Mouse (Mus musculus): ENCODE measurements around the gene Capza1. TPM values are rescaled to one million over a fixed set of nuclear protein-coding genes. Genes with fewer than 3 reads are reported as not detected.

The Capza1 gene
- polyA plus RNA-seq, 2 experiments = 88.6 to 198 TPM

GRCm38 (mm10) chr3:104846601-104847000 is 17.7 kb downstream of the Capza1 start:
- 65% methylated on average over 4 of the region's 4 CpGs for WGBS

GRCm38 (mm10) chr3:104841049-104841448 is 23.3 kb downstream of the Capza1 start:
- H3K9me3 ChIP-seq (ENCODE audit: control insufficient read depth, low read length) = no peaks in the 10 kb centered on the region
- no peaks in the 10 kb centered on the region for H3K4me1 ChIP-seq (ENCODE audit: control insufficient read depth, insufficient read depth, low read length)
- 91% methylated on average over 5 of the region's 5 CpGs for WGBS
- H3K27ac ChIP-seq (replicated peaks; ENCODE audit: low read depth, low read length) = no peak overlapping the region
- H3K9ac ChIP-seq (ENCODE audit: low read depth, low read length, severe bottlenecking) = no peak overlapping the region
- H3K27me3 ChIP-seq (ENCODE audit: control insufficient read depth, insufficient read depth, low read length) = no peaks in the 10 kb centered on the region
- no peak for DNase-seq (ENCODE audit: low spot score)
- peaks cover 66% of the 10 kb centered on the region for H3K36me3 ChIP-seq (ENCODE audit: control insufficient read depth, insufficient read depth, low read length)
- no peak overlapping the region for H3K4me3 ChIP-seq (replicated peaks; ENCODE audit: low read length)
- no peak for ATAC-seq (ENCODE audit: low FRiP score, low read depth)
- no peak for TF ChIP-seq POLR2A (IDR thresholded peaks at IDR 0.05; ENCODE audit: borderline replicate concordance, extremely low read depth, insufficient read depth, insufficient read length)
- no peak overlapping the region for H3K4me2 ChIP-seq (replicated peaks; ENCODE audit: low read depth, low read length, severe bottlenecking)

More at GRCm38 (mm10) chr3:104846601-104847000, 17.7 kb downstream of the Capza1 start:
- Histone ChIP-seq H3K36me3 (ENCODE audit: control insufficient read depth, insufficient read depth, low read length) (peaks cover 41% of the 10 kb centered on the region), H3K4me3 (replicated peaks; ENCODE audit: low read length) (no peak overlapping the region), H3K4me1 (ENCODE audit: control insufficient read depth, insufficient read depth, low read length) (no peaks in the 10 kb centered on the region), H3K27me3 (ENCODE audit: control insufficient read depth, insufficient read depth, low read length) (no peaks in the 10 kb centered on the region), H3K9ac (ENCODE audit: low read depth, low read length, severe bottlenecking) (no peak overlapping the region), H3K27ac (replicated peaks; ENCODE audit: low read depth, low read length) (no peak overlapping the region), H3K4me2 (replicated peaks; ENCODE audit: low read depth, low read length, severe bottlenecking) (no peak overlapping the region), H3K9me3 (ENCODE audit: control insufficient read depth, low read length) (no peaks in the 10 kb centered on the region)
- TF ChIP-seq POLR2A (IDR thresholded peaks at IDR 0.05; ENCODE audit: borderline replicate concordance, extremely low read depth, insufficient read depth, insufficient read length) = no peak
- DNase-seq (ENCODE audit: low spot score) (no peak), ATAC-seq (ENCODE audit: low FRiP score, low read depth) (no peak)

DNA sequence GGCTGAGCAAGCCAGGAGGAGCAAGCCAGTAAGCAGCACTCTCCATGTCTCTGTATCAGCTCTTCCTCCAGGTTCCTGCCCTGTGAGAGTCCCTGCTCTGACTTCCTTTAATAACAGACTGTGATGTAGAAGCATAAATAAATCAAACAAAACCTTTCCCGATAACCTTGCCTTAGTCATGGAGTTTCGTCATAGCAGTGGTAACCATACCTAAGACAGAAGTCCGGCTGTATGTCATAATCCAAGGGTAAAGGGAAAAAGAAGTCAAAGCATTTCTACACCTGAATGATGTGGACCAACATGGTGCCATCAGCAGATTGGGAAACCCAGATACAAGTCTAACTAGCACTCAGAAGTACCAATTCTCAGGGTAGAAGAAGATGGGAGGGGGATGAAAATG is 28.5 kb downstream of the Capza1 start:
- Histone ChIP-seq H3K27ac (replicated peaks; ENCODE audit: low read depth, low read length) (no peak overlapping the region), H3K4me1 (ENCODE audit: control insufficient read depth, insufficient read depth, low read length) (no peaks in the 10 kb centered on the region), H3K4me2 (replicated peaks; ENCODE audit: low read depth, low read length, severe bottlenecking) (no peak overlapping the region), H3K9me3 (ENCODE audit: control insufficient read depth, low read length) (no peaks in the 10 kb centered on the region), H3K36me3 (ENCODE audit: control insufficient read depth, insufficient read depth, low read length) (peaks cover 66% of the 10 kb centered on the region), H3K27me3 (ENCODE audit: control insufficient read depth, insufficient read depth, low read length) (no peaks in the 10 kb centered on the region), H3K9ac (ENCODE audit: low read depth, low read length, severe bottlenecking) (no peak overlapping the region), H3K4me3 (replicated peaks; ENCODE audit: low read length) (no peak overlapping the region)
- DNase-seq (ENCODE audit: low spot score) = no peak
- 97% methylated on average over 3 of the region's 3 CpGs for WGBS
- no peak for TF ChIP-seq POLR2A (IDR thresholded peaks at IDR 0.05; ENCODE audit: borderline replicate concordance, extremely low read depth, insufficient read depth, insufficient read length)
- no peak for ATAC-seq (ENCODE audit: low FRiP score, low read depth)

GRCm38 (mm10) chr3:104822413-104822812 is 41.9 kb downstream of the Capza1 start:
- Histone ChIP-seq H3K4me1 (ENCODE audit: control insufficient read depth, insufficient read depth, low read length) (0 out of 2 replicates have a peak, but pooled peaks cover 6% of the 10 kb centered on the region), H3K9ac (ENCODE audit: low read depth, low read length, severe bottlenecking) (no peak overlapping the region), H3K4me2 (replicated peaks; ENCODE audit: low read depth, low read length, severe bottlenecking) (no peak overlapping the region), H3K36me3 (ENCODE audit: control insufficient read depth, insufficient read depth, low read length) (peaks cover 34% of the 10 kb centered on the region), H3K27me3 (ENCODE audit: control insufficient read depth, insufficient read depth, low read length) (no peaks in the 10 kb centered on the region), H3K27ac (replicated peaks; ENCODE audit: low read depth, low read length) (no peak overlapping the region), H3K9me3 (ENCODE audit: control insufficient read depth, low read length) (no peaks in the 10 kb centered on the region), H3K4me3 (replicated peaks; ENCODE audit: low read length) (no peak overlapping the region)
- TF ChIP-seq POLR2A (IDR thresholded peaks at IDR 0.05; ENCODE audit: borderline replicate concordance, extremely low read depth, insufficient read depth, insufficient read length) = no peak
- ATAC-seq (ENCODE audit: low FRiP score, low read depth) = no peak
- DNase-seq (ENCODE audit: low spot score) = no peak
- 81% methylated on average over 3 of the region's 3 CpGs for WGBS

GRCm38 (mm10) chr3:104820426-104820825 is 43.9 kb downstream of the Capza1 start:
- peaks cover 20% of the 10 kb centered on the region for H3K4me1 ChIP-seq (ENCODE audit: control insufficient read depth, insufficient read depth, low read length)
- H3K4me2 ChIP-seq (replicated peaks; ENCODE audit: low read depth, low read length, severe bottlenecking) = no peak overlapping the region
- H3K9ac ChIP-seq (ENCODE audit: low read depth, low read length, severe bottlenecking) = no peak overlapping the region
- H3K36me3 ChIP-seq (ENCODE audit: control insufficient read depth, insufficient read depth, low read length) = peaks cover 16% of the 10 kb centered on the region
- no peaks in the 10 kb centered on the region for H3K27me3 ChIP-seq (ENCODE audit: control insufficient read depth, insufficient read depth, low read length)
- no peak overlapping the region for H3K4me3 ChIP-seq (replicated peaks; ENCODE audit: low read length)
- no peak overlapping the region for H3K27ac ChIP-seq (replicated peaks; ENCODE audit: low read depth, low read length)
- no peak for TF ChIP-seq POLR2A (IDR thresholded peaks at IDR 0.05; ENCODE audit: borderline replicate concordance, extremely low read depth, insufficient read depth, insufficient read length)
- ATAC-seq (ENCODE audit: low FRiP score, low read depth) (no peak), DNase-seq (ENCODE audit: low spot score) (no peak)
- WGBS = 54% methylated on average over 1 of the region's 1 CpGs
- no peaks in the 10 kb centered on the region for H3K9me3 ChIP-seq (ENCODE audit: control insufficient read depth, low read length)

DNA sequence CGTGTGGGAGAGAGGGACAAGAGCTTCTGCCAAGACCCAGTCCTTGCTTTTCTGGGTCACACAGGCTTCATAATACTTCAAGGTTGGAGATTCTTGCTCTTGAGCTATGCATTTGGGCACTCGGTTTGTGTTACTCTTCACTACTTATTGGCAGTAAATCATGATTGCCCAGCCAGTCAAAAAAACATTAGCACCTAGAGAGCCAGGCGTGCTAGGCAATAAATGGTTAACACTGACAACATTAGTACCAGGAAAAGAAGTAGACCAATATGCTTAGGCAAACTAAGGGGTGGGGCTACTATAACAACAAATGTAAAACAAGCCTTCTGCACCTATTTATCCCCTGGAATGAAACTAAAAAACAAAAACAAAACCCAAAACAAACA is 45.6 kb downstream of the Capza1 start:
- no peaks in the 10 kb centered on the region for H3K9me3 ChIP-seq (ENCODE audit: control insufficient read depth, low read length)
- WGBS = 0% methylated on average over 3 of the region's 3 CpGs
- H3K9ac ChIP-seq (ENCODE audit: low read depth, low read length, severe bottlenecking) = no peak overlapping the region
- peak overlapping the region; percentile 94 for H3K27ac ChIP-seq (replicated peaks; ENCODE audit: low read depth, low read length)
- DNase-seq (ENCODE audit: low spot score) (no peak), ATAC-seq (ENCODE audit: low FRiP score, low read depth) (no peak)
- H3K4me2 ChIP-seq (replicated peaks; ENCODE audit: low read depth, low read length, severe bottlenecking) = peak overlapping the region; percentile 57
- peaks cover 20% of the 10 kb centered on the region for H3K4me1 ChIP-seq (ENCODE audit: control insufficient read depth, insufficient read depth, low read length)
- H3K27me3 ChIP-seq (ENCODE audit: control insufficient read depth, insufficient read depth, low read length) = no peaks in the 10 kb centered on the region
- H3K36me3 ChIP-seq (ENCODE audit: control insufficient read depth, insufficient read depth, low read length) = peaks cover 14% of the 10 kb centered on the region; the same call in 1 of the 2 replicates
- H3K4me3 ChIP-seq (replicated peaks; ENCODE audit: low read length) = peak overlapping the region; percentile 86
- no peak for TF ChIP-seq POLR2A (IDR thresholded peaks at IDR 0.05; ENCODE audit: borderline replicate concordance, extremely low read depth, insufficient read depth, insufficient read length)
